Mouse (Mus musculus) embryonic facial prominence, embryonic 11.5 days (tissue): ENCODE measurements at regions not wholly inside any gene's neighbourhood (a gene's known extent, or its start where the extent isn't known, plus 50 kb on each side); places are given as distances from the start of the nearest gene placed in this dataset.
A peak's percentile ranks its signal among the peaks of the same experiment; 100 is the strongest.

Source experiments
- ATAC-seq: fragments of 200-750 bp; cut with Nextera tagmentation; replicated peaks from 2 replicates; pipeline ENCODE4 v1.8.0; 2017; ENCODE audit warnings: low read depth; ENCODE audit not compliant: insufficient number of reproducible peaks, low FRiP score, low TSS enrichment
- DNase-seq: peaks from one replicate; pipeline ENCODE4 v3.0.0-alpha.2; 2015; ENCODE audit warnings: low spot score
- H3K27ac ChIP-seq: fragments of 300-500 bp; sonication (generic); replicated peaks from 2 replicates; pipeline ENCODE4 v1.5.1; 2014; ENCODE audit warnings: mild to moderate bottlenecking, low read depth, low read length, control low read depth
- H3K27me3 ChIP-seq: fragments of 300-500 bp; sonication (generic); 2 replicates; pipeline ENCODE4 v1.6.1; 2014; ENCODE audit warnings: mild to moderate bottlenecking, low read length, moderate library complexity, mixed read lengths; ENCODE audit not compliant: control insufficient read depth, insufficient read depth
- H3K36me3 ChIP-seq: fragments of 300-500 bp; sonication (generic); replicated peaks from 2 replicates; pipeline ENCODE4 v1.6.1; 2014; ENCODE audit warnings: low read depth, mild to moderate bottlenecking, low read length, moderate library complexity, mixed read lengths; ENCODE audit not compliant: control insufficient read depth, insufficient read depth
- H3K4me1 ChIP-seq: fragments of 300-500 bp; sonication (generic); 2 replicates; pipeline ENCODE4 v1.6.1; 2014; ENCODE audit warnings: low read length, mixed read lengths; ENCODE audit not compliant: control insufficient read depth, insufficient read depth
- H3K4me2 ChIP-seq: fragments of 300-500 bp; sonication (generic); 2 replicates; pipeline ENCODE4 v1.6.1; 2014; ENCODE audit warnings: low read depth, mild to moderate bottlenecking, control low read depth, low read length, moderate library complexity
- H3K4me3 ChIP-seq: fragments of 300-500 bp; sonication (generic); 2 replicates; pipeline ENCODE4 v1.5.1; 2014; ENCODE audit warnings: low read depth, low read length, control low read depth
- H3K9ac ChIP-seq: fragments of 300-500 bp; sonication (generic); replicated peaks from 2 replicates; pipeline ENCODE4 v1.6.1; 2014; ENCODE audit warnings: mild to moderate bottlenecking, control low read depth, low read length
- H3K9me3 ChIP-seq: fragments of 300-500 bp; sonication (generic); replicated peaks from 2 replicates; pipeline ENCODE4 v1.6.1; 2016; ENCODE audit warnings: mild to moderate bottlenecking, low read length, inconsistent platforms, mixed read lengths; ENCODE audit not compliant: control insufficient read depth
- WGBS: fragments of 180-500 bp; shearing (Covaris S2); extraction: QIAGEN DNeasy Blood & Tissue Kit; methylation state at CpG from one replicate; pipeline ENCODE4 v1.1.7; 2014; 5-methylcytosine and 5-hydroxymethylcytosine counted together

- ATAC-seq (no peak), DNase-seq (no peak)
- Histone ChIP-seq H3K27me3 (no peaks in the 10 kb centered on the region), H3K4me1 (no peaks in the 10 kb centered on the region), H3K27ac (no peak overlapping the region), H3K9ac (no peak overlapping the region), H3K4me3 (no peak overlapping the region), H3K4me2 (no peak overlapping the region), H3K36me3 (no peaks in the 10 kb centered on the region), H3K9me3 (no peaks in the 10 kb centered on the region)
- WGBS: 89% methylated on average over 7 of the region's 7 CpGs
Measured at GRCm38 (mm10) chr7:68833517-68833916, 84.5 kb upstream of the Arrdc4 start.

- H3K4me1 ChIP-seq: no peaks in the 10 kb centered on the region
- H3K9me3 ChIP-seq: no peaks in the 10 kb centered on the region
- 19% methylated on average over 8 of the region's 8 CpGs for WGBS
- no peaks in the 10 kb centered on the region for H3K27me3 ChIP-seq
- peak; percentile 89 for DNase-seq
- ATAC-seq: 0 out of 2 replicates have a peak, but pooled peaks have one; percentile 56
- H3K9ac ChIP-seq: no peak overlapping the region
- no peak overlapping the region for H3K4me3 ChIP-seq
- no peaks in the 10 kb centered on the region for H3K36me3 ChIP-seq
- H3K4me2 ChIP-seq: no peak overlapping the region
- H3K27ac ChIP-seq: no peak overlapping the region
Measured at GRCm38 (mm10) chr7:68829861-68830260, 80.8 kb upstream of the Arrdc4 start.

GRCm38 (mm10) chr7:68824399-68824798 lies 75.4 kb upstream of the Arrdc4 start:
- Histone ChIP-seq H3K27ac (no peak overlapping the region), H3K4me1 (no peaks in the 10 kb centered on the region), H3K36me3 (no peaks in the 10 kb centered on the region), H3K9me3 (no peaks in the 10 kb centered on the region), H3K4me2 (no peak overlapping the region), H3K27me3 (no peaks in the 10 kb centered on the region), H3K9ac (no peak overlapping the region), H3K4me3 (no peak overlapping the region)
- DNase-seq: no peak
- no peak for ATAC-seq
- whole genome bisulfite sequencing: 84% methylated on average over 2 of the region's 2 CpGs

- H3K27me3 ChIP-seq: no peaks in the 10 kb centered on the region
- no peak for DNase-seq
Measured at GRCm38 (mm10) chr7:68823646-68824045, 74.6 kb upstream of the Arrdc4 start.

GRCm38 (mm10) chr7:68823189-68823588 lies 74.1 kb upstream of the Arrdc4 start:
- Histone ChIP-seq H3K27me3 (no peaks in the 10 kb centered on the region), H3K9ac (no peak overlapping the region), H3K4me1 (no peaks in the 10 kb centered on the region), H3K27ac (no peak overlapping the region), H3K9me3 (no peaks in the 10 kb centered on the region), H3K4me3 (no peak overlapping the region), H3K4me2 (no peak overlapping the region), H3K36me3 (no peaks in the 10 kb centered on the region)
- 5% methylated on average over 7 of the region's 7 CpGs for WGBS
- ATAC-seq (no peak), DNase-seq (peak; percentile 83)

More at GRCm38 (mm10) chr7:68823646-68824045, 74.6 kb upstream of the Arrdc4 start:
- no peak overlapping the region for H3K27ac ChIP-seq
- 87% methylated on average over 2 of the region's 2 CpGs for WGBS
- no peak overlapping the region for H3K4me3 ChIP-seq
- H3K36me3 ChIP-seq: no peaks in the 10 kb centered on the region
- no peak for ATAC-seq
- H3K9ac ChIP-seq: no peak overlapping the region
- H3K4me2 ChIP-seq: no peak overlapping the region
- no peaks in the 10 kb centered on the region for H3K9me3 ChIP-seq
- no peaks in the 10 kb centered on the region for H3K4me1 ChIP-seq

GRCm38 (mm10) chr7:68814823-68815666 lies 66.0 kb upstream of the Arrdc4 start:
- H3K36me3 ChIP-seq: no peaks in the 10 kb centered on the region
- H3K4me2 ChIP-seq: no peak overlapping the region
- H3K9ac ChIP-seq: no peak overlapping the region
- no peak overlapping the region for H3K27ac ChIP-seq
- DNase-seq (no peak), ATAC-seq (no peak)
- H3K9me3 ChIP-seq: no peaks in the 10 kb centered on the region
- WGBS: 81% methylated on average over 15 of the region's 15 CpGs
- no peak overlapping the region for H3K4me3 ChIP-seq
- no peaks in the 10 kb centered on the region for H3K27me3 ChIP-seq
- H3K4me1 ChIP-seq: no peaks in the 10 kb centered on the region

- 54% methylated on average over 8 of the region's 8 CpGs for WGBS
- Histone ChIP-seq H3K4me2 (no peak overlapping the region), H3K4me1 (no peaks in the 10 kb centered on the region), H3K9ac (no peak overlapping the region), H3K4me3 (no peak overlapping the region), H3K27me3 (no peaks in the 10 kb centered on the region), H3K9me3 (no peaks in the 10 kb centered on the region), H3K27ac (no peak overlapping the region), H3K36me3 (no peaks in the 10 kb centered on the region)
- no peak for ATAC-seq
- no peak for DNase-seq
Measured at GRCm38 (mm10) chr7:68809782-68810181, 60.7 kb upstream of the Arrdc4 start.
